Mouse (Mus musculus) hindlimb bud, embryonic 11.5 days (tissue): ENCODE results near the gene Frat2.

Experiments
- DNase-seq: peaks from one replicate; pipeline ENCODE4 v3.0.0-alpha.2; 2012; ENCODE audit warnings: low read depth, low spot score; ENCODE audit errors: extremely low spot score

Frat2 gene

GRCm38 (mm10) chr19:41846366-41847090, 1.4 kb downstream of the Frat2 start:
- no peak for DNase-seq

- DNase-seq: no peak
Measured at GRCm38 (mm10) chr19:41844345-41844744, 3.6 kb downstream of the Frat2 start.

- no peak for DNase-seq
Measured at GRCm38 (mm10) chr19:41842706-41843105, 5.2 kb downstream of the Frat2 start.

GRCm38 (mm10) chr19:41842196-41842595, 5.7 kb downstream of the Frat2 start:
- DNase-seq: no peak

GRCm38 (mm10) chr19:41841105-41841750, 6.7 kb downstream of the Frat2 start:
- DNase-seq: no peak

- DNase-seq: no peak
Measured at GRCm38 (mm10) chr19:41839685-41840084, 8.2 kb downstream of the Frat2 start.

GRCm38 (mm10) chr19:41838808-41839207, 9.1 kb downstream of the Frat2 start:
- DNase-seq: no peak

GRCm38 (mm10) chr19:41837917-41838261, 10.0 kb downstream of the Frat2 start:
- DNase-seq: no peak

GRCm38 (mm10) chr19:41837194-41837916, 10.6 kb downstream of the Frat2 start:
- no peak for DNase-seq

- no peak for DNase-seq
Measured at GRCm38 (mm10) chr19:41836719-41837118, 11.2 kb downstream of the Frat2 start.

- DNase-seq: no peak
Measured at GRCm38 (mm10) chr19:41835816-41836215, 12.1 kb downstream of the Frat2 start.

GRCm38 (mm10) chr19:41835407-41835806, 12.5 kb downstream of the Frat2 start:
- no peak for DNase-seq

- DNase-seq: no peak
Measured at GRCm38 (mm10) chr19:41832501-41833201, 15.3 kb downstream of the Frat2 start.

GRCm38 (mm10) chr19:41831718-41832391, 16.1 kb downstream of the Frat2 start:
- DNase-seq: no peak

GRCm38 (mm10) chr19:41831101-41831570, 16.8 kb downstream of the Frat2 start:
- DNase-seq: no peak

- no peak for DNase-seq
Measured at GRCm38 (mm10) chr19:41830106-41831031, 17.6 kb downstream of the Frat2 start.

- peak; percentile 66 for DNase-seq
Measured at GRCm38 (mm10) chr19:41829381-41830105, 18.4 kb downstream of the Frat2 start, which contains the start of gene Frat1. Gene Frat1, plus strand, starts transcription at chr19:41829970.

GRCm38 (mm10) chr19:41828941-41829340, 19.0 kb downstream of the Frat2 start:
- DNase-seq: no peak

GRCm38 (mm10) chr19:41826529-41826928, 21.4 kb downstream of the Frat2 start:
- DNase-seq: no peak
